Mouse (Mus musculus): ENCODE data around the gene Antxrl.

Gene Antxrl

DNA sequence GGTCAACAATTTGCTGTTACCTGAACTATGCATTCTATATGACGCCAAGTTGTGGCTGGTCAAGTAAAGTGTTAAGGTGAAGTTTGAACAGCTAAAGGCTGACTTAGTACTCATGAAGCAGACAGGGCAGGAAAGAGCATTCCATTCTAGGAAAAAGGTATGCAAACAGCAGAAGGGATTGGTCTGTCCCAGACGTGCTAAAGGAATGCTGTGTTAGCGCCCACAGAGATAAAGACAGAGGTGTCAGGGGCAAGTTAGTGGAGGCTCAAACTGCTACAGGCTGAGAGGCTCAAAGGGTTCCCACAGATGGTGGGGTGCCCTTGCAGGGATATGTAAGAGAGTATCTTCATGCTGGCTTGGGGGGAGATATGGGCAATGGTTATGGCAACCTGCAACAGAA, 51.3 kb downstream of the Antxrl start:
- DNase-seq (ENCODE audit: low read depth), result no peak

DNA sequence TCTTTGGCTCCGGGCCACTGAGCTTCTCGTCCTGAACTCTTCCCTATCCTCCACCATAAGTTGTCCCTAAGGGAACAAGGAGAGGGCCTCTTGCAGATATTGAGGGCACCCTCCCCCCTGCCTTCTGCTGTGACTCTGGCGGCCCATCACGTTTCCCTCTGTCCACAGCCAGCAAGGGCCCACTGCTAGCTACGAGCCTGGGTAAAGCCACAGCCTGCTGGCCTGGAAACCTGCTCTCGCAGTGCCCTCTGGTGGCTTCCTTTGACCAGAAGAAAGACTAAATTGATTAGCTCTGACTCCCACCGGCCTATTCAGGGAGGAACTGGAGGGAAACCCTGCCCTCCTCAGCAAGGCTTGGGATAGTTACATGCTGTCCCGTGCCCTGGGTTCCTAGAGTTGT, 52.4 kb downstream of the Antxrl start:
- peak; percentile 63 for DNase-seq (ENCODE audit: low read depth)

DNA sequence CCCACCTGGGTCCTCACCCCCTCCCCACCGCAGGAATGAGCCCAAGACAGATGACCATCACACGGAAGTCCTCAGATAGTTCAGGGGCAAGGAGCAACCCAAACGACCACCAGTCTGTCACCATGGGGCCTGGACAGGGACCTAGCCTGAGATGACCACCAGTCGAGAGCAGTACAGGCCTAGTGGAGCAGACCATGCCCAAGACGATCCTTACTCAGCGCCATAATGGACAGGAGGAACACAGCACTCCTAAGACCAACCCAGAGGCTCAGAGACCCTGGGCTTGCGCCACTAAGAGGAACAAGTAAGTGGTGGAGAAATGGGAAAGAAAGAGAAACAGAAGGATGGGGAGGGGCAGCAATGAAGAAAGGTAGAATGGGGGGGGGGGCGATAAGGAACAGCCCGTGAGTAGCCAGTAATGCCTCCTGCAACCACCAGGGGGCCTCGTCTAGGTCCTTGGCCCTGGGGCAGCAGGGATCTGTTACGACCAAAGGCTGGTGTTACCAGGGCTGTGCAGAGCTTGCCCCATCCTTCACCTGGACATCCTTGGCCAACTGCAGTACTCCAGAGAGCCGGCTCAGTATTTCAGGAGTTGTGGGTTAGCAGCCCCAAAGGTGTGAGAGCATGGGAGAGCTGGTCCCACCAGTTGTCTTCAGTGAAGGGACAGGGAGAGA, 54.0 kb downstream of the Antxrl start:
- DNase-seq (ENCODE audit: low read depth), result peak; percentile 38

DNA sequence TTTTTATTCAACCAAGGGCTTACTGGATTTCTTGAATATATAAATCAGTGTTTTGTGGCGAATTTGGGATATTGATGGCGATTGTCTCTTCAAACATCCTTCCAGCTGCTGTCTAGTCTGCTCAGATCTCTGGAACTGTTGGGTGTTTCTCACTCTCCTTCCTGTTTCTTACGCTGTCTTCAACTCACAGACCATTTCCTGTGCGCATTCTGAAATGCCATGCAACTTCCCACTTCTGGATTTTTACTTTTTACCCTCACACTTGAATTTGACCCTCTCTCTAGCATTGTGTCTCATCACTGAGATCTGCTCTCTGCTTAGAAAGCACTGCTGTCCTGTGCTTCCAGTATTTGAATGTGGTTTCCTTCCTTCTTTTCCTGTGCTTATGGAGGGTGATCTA, 55.1 kb downstream of the Antxrl start:
- peak; percentile 6 for DNase-seq (ENCODE audit: low read depth)

DNA sequence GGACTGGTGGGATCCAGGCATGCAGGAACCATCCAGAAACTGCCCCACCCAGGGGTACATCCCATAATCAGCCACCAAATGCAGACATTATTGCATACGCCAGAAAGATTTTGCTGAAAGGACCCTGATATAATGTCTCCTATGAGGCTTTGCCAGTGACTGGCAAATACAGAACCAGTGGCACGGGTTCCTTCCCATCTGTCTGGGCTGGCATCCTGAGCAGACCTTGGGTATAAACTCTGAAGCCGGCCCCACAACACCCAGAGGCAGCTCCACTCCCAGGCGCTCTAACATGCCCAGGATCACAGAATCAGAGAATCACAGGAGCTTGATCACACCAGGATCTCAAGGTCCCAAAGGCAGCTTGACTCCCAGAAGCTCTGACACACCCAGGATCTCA, 61.8 kb downstream of the Antxrl start:
- DNase-seq (ENCODE audit: low read depth), result no peak

DNA sequence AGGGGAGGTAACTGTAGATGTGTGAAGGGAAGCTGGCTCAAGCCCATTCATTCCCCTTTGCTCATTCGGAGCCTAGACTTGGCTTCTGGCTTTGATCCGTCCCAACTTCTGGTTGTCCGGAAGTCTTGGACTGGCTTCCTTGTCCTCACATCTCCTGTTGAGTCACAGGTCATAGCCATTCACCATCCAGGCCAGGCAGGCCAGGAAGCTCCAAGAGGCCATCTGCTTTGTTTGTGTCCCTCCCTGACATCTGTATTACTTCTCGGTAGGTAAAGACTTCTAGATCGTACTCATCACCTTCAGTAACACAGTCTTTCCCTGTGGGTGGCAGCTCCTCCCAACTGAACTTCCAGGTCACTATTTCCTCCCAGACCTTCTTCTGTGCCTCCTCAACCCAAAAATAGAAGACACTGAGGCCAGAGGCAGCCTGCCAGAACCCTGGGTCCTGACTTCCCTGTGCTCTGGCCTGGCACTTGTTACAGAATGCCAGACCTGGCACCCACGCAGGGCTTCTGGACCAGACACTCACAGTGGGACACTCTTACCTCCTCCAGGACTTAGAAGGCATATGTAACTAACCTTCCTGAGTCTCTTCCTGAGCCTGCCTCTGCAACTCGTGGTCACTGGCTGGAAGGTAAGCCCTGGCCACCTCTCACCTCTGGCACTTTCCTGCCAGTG, 66.7 kb downstream of the Antxrl start:
- DNase-seq (ENCODE audit: low read depth), result no peak

DNA sequence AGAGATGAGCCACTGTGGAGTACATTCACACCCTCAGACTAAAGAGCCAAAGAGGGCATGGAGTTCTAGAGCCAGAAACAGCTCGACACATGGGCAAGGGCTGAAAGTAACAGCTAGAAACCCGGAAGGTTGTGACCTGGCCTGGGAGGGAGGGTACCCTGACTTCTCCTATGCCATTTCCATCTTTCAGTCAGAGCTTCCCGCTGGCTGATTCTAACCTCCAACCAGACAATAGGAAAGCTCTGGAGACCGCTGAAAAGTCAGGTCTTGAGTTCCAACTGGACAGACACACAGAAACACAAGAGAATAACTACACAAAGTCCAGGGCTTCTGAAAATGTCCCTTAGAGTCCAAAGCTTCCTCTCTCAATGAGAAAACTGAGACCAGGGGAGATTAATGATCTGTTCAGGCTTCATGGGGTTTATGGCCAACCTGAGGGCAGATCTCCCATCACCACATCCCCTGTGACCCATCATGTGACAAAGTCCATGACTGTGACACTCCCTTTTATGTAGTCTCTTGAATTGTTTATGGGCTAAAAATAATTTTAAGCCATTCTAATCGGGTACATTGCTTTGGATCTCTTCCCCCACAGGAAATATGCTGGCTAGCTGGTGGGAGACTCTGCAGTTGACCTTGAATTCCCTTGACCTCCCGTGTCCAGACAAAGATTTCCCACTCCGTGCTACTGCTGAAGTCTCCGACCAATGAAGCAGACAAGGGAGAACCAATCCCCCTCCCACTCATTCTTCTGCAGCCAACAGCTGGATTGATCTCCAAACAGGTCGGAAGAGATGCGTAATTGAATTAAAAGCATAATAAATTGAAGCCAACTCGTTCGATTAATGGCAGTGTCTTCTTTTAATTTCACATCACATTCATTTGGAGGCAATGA, 67.8 kb downstream of the Antxrl start:
- no peak for DNase-seq (ENCODE audit: low read depth)

DNA sequence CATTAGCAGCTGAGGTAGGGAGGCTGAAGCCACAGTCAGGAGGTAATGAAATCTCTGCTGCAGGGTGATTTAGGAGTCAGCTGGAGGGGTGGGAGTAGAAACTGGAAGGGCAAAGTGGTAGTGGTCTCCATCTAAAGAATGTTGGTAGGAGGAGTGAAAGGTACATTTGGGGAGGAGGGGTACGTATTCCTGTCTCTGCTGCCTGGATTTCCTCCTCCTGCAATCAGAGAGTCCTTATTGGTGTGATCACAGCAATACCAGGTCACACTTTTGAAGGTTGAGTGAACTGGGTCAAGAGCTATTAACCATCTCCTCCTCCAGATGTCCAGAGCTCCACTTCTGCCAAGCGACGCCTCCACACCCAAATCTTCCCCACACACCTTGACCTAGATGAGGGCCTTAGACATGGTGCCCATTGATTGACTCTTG, 68.4 kb downstream of the Antxrl start:
- no peak for DNase-seq (ENCODE audit: low read depth)

DNA sequence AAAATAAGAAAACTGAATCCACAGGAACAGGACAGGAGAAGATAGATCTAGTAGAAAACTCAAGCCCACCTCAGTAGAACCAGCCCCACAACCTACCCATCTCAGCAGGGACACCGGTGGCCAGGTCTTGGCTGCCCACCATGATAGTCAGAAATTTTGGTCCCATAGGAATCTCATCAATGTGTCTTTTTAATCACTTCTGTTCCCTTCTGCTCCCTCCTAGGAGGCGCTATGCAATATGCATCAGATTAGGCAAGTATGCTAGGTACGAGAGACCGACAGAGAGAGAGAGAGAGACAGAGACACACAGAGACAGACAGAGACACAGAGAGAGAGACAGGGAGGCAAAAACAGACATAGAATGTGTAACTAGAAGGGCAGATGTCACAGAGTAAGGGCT, 69.2 kb downstream of the Antxrl start:
- no peak for DNase-seq (ENCODE audit: low read depth)

Data from 416B (cell line).